Mouse (Mus musculus) liver, adult 2 months (tissue): Measurements from ENCODE around the gene Psmb9. TPM values are rescaled to one million over a fixed set of nuclear protein-coding genes. Genes with fewer than 3 reads are reported as not detected.
A peak's percentile ranks its signal among the peaks of the same experiment; 100 is the strongest.
"Not testable (repeated sequence)": the region's sequence is repeated elsewhere in the genome, so short reads cannot be mapped to it uniquely, and the experiment has no call there.

Experiments
- DNase-seq: peaks from one replicate; pipeline ENCODE4 v3.0.0-alpha.2; 2011; ENCODE audit warnings: low read depth, low spot score; ENCODE audit errors: extremely low read depth
- H3K27ac ChIP-seq: fragments of 200-500 bp; replicated peaks from 2 replicates; pipeline ENCODE4 v1.5.1; 2012; ENCODE audit warnings: low read depth, mild to moderate bottlenecking, control low read depth, inconsistent platforms, low read length; ENCODE audit not compliant: insufficient read depth
- H3K27me3 ChIP-seq: fragments of 200-500 bp; 2 replicates; pipeline ENCODE4 v1.6.1; 2012; ENCODE audit warnings: mild to moderate bottlenecking, moderate library complexity, low read length, inconsistent platforms; ENCODE audit not compliant: control insufficient read depth, insufficient read depth
- H3K36me3 ChIP-seq: fragments of 200-500 bp; 2 replicates; pipeline ENCODE4 v1.6.1; 2012; ENCODE audit warnings: low read length, inconsistent platforms; ENCODE audit not compliant: control insufficient read depth, insufficient read depth
- H3K4me1 ChIP-seq: fragments of 200-500 bp; 2 replicates; pipeline ENCODE4 v1.6.1; 2011; ENCODE audit warnings: low read length; ENCODE audit not compliant: control insufficient read depth, insufficient read depth
- H3K4me3 ChIP-seq: fragments of 200-500 bp; 2 replicates; pipeline ENCODE4 v1.5.1; 2011; ENCODE audit warnings: low read depth, mild to moderate bottlenecking, control low read depth, low read length, moderate library complexity; ENCODE audit not compliant: insufficient read depth
- H3K79me2 ChIP-seq: fragments of 200-500 bp; 2 replicates; pipeline ENCODE4 v1.6.1; 2012; ENCODE audit warnings: inconsistent platforms, mild to moderate bottlenecking, low read length, moderate library complexity; ENCODE audit not compliant: control insufficient read depth, insufficient read depth
- H3K9ac ChIP-seq: fragments of 200-500 bp; 2 replicates; pipeline ENCODE4 v1.6.1; 2012; ENCODE audit warnings: low read depth, mild to moderate bottlenecking, control low read depth, inconsistent platforms, low read length
- CTCF ChIP-seq: fragments of 200-500 bp; IDR thresholded peaks from 2 replicates; pipeline ENCODE4 v1.5.1; 2011; ENCODE audit warnings: low read depth, low read length, control low read depth
- POLR2A ChIP-seq: fragments of 200-500 bp; IDR thresholded peaks from 2 replicates; pipeline ENCODE4 v1.6.1; 2011; ENCODE audit warnings: low read length, control low read depth; ENCODE audit not compliant: insufficient read depth; ENCODE audit errors: extremely low read depth
- WGBS: fragments of 180-500 bp; shearing (Covaris S2); methylation state at CpG from one replicate; pipeline ENCODE4 v1.1.7; 2018; 5-methylcytosine and 5-hydroxymethylcytosine counted together
- polyA plus RNA-seq: library from polyadenylated mRNA; depleted of rRNA; stranded (reverse); fragments of >200 nt; gene quantifications from 2 replicates; pipeline ENCODE4 v1.2.3, GENCODE M21; 2012; rRNA removed
- total RNA-seq: library from RNA; depleted of rRNA; stranded (reverse); fragments of >200 nt; gene quantifications from 2 replicates; pipeline ENCODE4 v1.2.3, GENCODE M21; 2014; rRNA removed

The Psmb9 gene
- total RNA-seq (23.3 and 38.1 TPM in 2 replicates), polyA plus RNA-seq (38.0 and 41.5 TPM in 2 replicates)

DNA sequence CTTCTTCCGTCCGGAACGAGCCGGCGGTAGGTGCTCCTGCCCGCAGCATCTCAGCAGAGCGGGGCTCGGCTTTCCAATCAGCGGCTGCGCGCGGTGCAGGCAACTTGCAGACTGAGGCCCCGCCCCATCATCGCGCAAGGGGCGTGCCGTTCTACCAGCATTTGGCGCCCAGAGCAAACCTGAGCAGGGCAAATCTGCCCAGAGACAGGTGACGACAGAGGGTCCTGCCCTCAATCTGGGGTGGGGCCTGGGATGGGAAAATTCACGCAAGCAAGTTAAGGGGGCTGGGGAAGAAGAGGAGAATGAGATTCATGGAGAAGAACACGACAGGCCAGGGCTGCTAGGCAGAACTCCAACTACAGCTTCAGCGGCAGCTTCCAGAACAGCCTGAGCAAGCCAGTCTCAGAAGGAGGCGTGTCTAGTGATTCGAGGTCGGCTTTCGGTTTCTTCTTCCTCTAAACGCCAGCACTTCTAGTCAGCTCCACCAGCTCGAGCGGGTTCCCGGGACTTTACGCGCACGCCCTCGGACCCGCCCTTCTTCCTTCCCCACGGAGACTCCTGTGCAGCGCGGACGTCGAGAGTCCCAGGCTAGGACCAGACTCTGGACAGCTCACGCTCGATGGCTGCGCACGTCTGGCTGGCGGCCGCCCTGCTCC lies at the start of gene Psmb9, which contains the start of gene Tap1:
Psmb9 (minus strand) TSS at position 504 of the 656 bp plus-strand sequence.
Tap1 (plus strand) TSS at position 293 of the 656 bp plus-strand sequence.
- under 1% methylated on average over 46 of the region's 46 CpGs for WGBS
- H3K4me3 ChIP-seq = peak within 1 kb of the TSS; percentile 70
- peak within 1 kb of the TSS; percentile 75 for H3K27ac ChIP-seq
- DNase-seq = peak; percentile 89
- peaks cover 2% of the 10 kb centered on the region; the same call in 1 of the 2 replicates for H3K36me3 ChIP-seq
- H3K9ac ChIP-seq = peak within 1 kb of the TSS; percentile 79
- H3K79me2 ChIP-seq = no peaks in the 10 kb centered on the region; the same call in 1 of the 2 replicates
- TF ChIP-seq POLR2A (peak; percentile 73; the same call in 1 of the 2 replicates), CTCF (no peak)
- no peaks in the 10 kb centered on the region for H3K27me3 ChIP-seq
- peaks cover 16% of the 10 kb centered on the region for H3K4me1 ChIP-seq

DNA sequence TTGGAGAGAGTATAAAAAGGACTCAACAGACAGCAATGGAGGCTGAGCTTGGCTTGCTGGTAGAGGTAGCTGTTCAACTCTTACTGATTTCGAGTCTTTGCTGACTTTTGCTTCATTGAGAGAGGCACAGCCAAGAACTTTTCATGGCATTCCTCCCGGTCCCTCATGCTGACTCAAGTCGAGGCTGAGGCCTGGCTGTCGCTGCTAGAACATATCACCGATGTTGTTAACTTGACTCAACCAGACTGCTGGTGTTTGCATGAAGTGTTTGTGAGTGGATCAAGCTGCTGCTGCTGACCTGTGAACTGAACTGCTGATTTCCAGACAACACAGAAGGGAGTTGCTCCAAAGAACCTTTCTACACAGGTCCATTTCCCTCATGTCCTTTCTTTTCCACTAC lies 49.1 kb upstream of the Psmb9 start:
- TF ChIP-seq POLR2A = no peak
- H3K36me3 ChIP-seq = no peaks in the 10 kb centered on the region
- H3K79me2 ChIP-seq = no peaks in the 10 kb centered on the region
- no peak for DNase-seq
- H3K4me1 ChIP-seq = no peaks in the 10 kb centered on the region
- H3K27ac ChIP-seq = no peak overlapping the region
- H3K4me3 ChIP-seq = no peak overlapping the region
- no peaks in the 10 kb centered on the region for H3K27me3 ChIP-seq
- H3K9ac ChIP-seq = no peak overlapping the region
- 79% methylated on average over 5 of the region's 5 CpGs for WGBS

GRCm38 (mm10) chr17:34234926-34235325 lies 47.4 kb upstream of the Psmb9 start:
- 17% methylated on average over 9 of the region's 9 CpGs for WGBS
- Histone ChIP-seq H3K9ac (no peak overlapping the region), H3K4me1 (no peaks in the 10 kb centered on the region), H3K79me2 (no peaks in the 10 kb centered on the region), H3K27ac (no peak overlapping the region), H3K36me3 (no peaks in the 10 kb centered on the region), H3K4me3 (no peak overlapping the region), H3K27me3 (no peaks in the 10 kb centered on the region)
- DNase-seq = peak; percentile 64
- TF ChIP-seq POLR2A (no peak), CTCF (peak; percentile 94)

GRCm38 (mm10) chr17:34232021-34232420 lies 44.5 kb upstream of the Psmb9 start:
- H3K36me3 ChIP-seq, H3K27me3 ChIP-seq, H3K27ac ChIP-seq, H3K4me1 ChIP-seq, DNase-seq, H3K4me3 ChIP-seq, H3K79me2 ChIP-seq, H3K9ac ChIP-seq: not testable (repeated sequence)
- WGBS = 93% methylated on average over 7 of the region's 7 CpGs

GRCm38 (mm10) chr17:34230971-34231370 lies 43.4 kb upstream of the Psmb9 start:
- not testable (repeated sequence) for H3K27me3 ChIP-seq, H3K36me3 ChIP-seq, DNase-seq, H3K79me2 ChIP-seq, H3K4me3 ChIP-seq, H3K27ac ChIP-seq, H3K4me1 ChIP-seq, H3K9ac ChIP-seq
- 96% methylated on average over 9 of the region's 9 CpGs for WGBS

DNA sequence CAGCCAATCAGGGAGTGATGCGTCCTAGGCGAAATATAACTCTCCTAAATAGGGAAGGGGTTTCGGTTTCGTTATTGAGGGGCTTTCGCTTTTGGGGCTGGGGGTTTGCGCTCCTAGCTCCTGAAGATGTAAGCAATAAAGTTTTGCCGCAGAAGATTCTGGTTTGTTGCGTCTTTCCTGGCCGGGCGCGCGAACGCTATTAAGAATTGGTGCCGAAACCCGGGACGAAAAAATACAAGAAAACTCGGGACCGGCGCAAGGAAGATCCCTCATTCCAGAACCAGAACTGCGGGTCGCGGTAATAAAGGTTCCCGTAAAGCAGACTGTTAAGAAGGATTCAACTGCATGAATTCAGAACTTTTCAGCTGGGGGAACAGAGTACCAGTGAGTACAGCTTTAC lies 38.3 kb upstream of the Psmb9 start:
- H3K36me3 ChIP-seq, H3K9ac ChIP-seq, H3K79me2 ChIP-seq, H3K4me3 ChIP-seq, H3K27me3 ChIP-seq, H3K4me1 ChIP-seq, DNase-seq, H3K27ac ChIP-seq: not testable (repeated sequence)
- 99% methylated on average over 16 of the region's 23 CpGs for WGBS
